Mouse (Mus musculus): ENCODE data around the gene Adad1.

Adad1 gene

GRCm38 (mm10) chr3:37169283-37169682 is 106.0 kb downstream of the Adad1 start:
- in situ Hi-C loops (cut with MboI): no loop called here
